Mouse (Mus musculus): Measurements from ENCODE around the gene Dock3.

The Dock3 gene

DNA sequence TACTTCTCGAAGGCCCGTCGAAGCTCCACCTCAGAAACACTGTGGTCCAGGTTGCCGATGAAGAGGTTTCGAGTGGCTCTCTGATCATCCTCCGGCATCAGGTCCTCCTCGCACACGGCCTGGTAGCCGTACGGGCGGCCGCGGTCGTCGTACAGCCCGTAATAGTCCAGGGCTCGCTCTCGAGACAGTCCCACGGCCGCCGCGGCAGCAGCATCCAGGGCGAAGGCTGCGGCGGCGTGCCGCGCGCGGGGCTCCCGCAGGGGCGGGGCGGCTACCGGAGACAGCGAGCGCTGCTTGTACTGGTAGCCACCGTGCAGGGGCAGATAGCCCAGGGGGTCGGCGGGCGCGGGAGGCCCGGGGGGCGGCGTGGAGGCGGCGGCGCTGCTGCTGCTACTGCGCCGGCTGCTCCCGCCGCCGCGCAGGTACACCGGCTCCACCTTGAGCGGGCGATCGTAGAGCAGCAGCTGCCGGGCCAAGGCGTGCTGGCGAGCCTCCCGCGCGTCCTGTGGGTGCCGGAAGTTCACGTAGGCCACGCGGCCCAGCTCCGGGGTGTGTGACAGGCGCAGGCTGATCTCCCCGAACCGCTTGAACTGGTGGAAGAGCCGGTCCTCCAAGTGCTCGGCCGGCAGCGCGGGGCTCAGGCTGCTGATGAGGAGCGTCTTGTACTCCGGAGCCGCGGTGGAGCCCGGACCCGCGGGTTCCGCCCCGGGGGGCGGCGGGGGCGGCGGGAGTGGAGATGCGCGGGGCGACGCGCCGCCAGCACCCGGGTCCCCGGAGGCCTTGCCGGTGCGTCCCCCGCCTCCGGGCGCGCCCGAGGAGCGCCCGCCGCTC is 345.6 kb downstream of the Dock3 start:
- DNase-seq: peak; percentile 79

DNA sequence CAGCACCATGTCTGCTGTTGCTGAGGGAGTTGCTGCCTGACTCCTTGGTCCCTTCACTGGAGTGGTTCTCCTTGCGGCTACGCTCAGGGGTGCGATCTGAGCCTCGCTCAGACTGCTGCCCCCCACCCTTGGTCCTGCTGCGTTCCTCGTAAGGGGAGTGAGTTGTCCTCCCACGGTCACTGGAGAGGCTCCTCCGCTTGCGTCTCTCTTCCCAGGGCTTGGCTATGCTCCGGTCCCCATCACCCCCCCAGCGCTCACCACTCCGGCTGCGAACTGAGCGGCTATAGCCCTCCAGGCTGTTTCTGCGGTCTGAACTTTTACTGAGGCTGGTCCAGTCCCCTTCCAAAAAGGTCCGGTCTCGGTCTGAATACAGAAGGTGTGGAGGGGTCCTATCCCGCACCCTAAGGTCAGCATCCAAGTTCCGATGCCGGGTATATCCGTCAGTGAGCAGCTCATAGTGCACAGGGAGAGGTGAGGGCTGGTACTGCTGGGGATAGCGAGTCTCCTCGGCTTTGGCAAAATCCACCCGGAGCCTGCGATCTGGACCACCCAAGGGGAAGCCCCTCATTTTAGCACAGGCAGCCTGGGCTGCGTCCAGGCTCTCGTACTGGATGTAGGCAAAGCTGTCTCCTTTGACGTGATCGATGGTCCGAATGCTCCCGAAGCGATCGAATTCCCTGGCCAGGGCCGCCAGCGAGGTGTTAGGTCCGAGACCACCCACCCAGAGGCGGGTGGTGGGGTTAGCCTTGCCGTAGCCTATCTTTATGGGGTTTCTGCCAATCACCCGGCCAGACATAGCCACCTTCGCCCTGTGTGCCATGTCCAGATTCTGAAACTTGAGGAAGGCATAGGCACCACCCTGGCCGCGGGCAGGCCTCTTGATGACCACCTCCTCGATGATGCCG is 346.5 kb downstream of the Dock3 start:
- DNase-seq: peak; percentile 64

DNA sequence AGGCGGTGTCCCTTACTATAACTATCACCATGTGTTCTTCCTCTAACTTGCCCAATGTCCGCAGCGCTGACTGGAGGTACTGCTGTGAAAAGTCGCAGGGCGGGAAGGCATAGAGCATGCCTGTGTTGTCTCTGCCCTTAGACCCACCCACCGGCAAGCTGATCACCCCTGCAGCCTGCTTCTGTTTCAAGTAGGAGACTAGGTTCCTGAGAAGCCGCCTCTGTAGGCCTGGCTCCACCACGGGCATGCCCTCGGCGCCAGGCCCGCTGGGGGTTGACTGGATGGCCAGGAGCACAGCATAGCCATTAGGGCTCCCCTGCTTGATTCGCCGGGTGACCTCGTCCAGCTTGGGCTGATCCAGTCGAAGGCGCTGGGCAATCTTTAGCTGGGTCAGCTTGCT is 347.4 kb downstream of the Dock3 start:
- peak; percentile 40 for DNase-seq

DNA sequence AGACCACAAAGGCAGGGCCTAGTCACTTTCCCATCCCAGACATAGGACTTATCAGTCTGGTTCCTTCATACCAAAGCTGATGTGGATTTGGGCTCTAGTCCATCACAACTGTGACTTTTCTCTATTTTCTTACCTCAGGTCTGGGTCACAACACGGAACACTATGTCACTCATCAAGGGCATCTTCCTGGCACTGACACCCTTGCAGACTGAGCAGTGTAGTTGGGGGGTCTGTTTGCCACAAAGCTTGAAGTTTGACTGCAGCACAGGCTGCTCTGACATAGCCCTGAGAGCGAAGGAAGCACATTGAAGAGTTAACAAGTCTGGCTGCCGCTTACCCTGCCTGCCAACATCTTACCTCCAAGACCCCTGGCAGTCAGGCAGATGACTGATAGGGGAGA is 348.6 kb downstream of the Dock3 start:
- DNase-seq: no peak

DNA sequence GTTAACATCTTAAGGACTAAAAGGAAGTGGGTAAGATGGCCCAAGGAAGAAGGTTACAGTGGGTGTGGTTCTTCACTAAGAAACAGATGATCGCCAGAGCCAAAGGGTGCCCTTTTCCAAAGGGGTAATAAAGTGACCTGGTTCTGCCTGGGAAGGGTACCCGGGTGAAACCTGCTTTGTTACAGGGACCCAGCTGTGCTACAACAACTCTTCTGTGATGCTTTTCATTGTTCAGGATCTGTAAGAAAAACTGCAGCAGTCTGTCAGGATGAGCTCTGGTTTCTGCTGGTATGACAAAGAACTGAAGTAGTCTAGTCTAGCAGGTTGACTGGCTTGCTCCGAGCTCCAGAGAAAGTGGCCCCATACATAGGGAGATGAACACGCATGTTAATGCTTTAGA is 349.5 kb downstream of the Dock3 start:
- DNase-seq: no peak

DNA sequence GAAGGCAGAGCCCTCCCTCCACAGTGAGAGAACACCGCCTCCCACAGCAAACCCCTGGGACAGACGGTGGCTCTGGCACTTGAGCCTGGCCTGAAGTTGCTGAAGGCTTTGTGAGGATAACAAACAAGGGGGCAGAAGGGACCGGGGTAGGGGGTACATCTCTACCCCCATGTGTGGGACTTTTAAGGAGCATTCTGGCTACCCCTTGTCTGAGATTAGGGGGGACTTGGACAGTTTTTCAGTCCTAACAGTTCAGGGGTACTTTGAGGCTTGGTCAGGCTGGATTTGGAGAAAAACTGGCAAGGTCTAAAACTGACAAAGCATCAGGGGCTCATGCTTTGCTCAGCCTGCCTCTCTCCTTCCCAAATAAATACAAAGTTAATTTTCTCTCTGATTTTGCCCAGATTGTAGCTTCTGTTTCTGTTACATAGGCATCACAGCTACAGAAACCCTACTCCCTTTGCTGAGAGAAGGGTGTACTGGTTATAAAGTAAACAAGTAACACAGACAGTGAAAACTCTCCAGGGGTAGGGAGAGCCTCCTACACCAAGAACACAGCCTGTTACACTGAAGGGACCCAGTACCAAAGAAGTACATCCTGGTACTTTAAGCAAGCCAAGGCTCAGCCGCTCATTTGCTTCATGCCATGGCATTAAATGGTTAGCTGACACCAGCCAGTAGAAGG is 350.5 kb downstream of the Dock3 start:
- no peak for DNase-seq

DNA sequence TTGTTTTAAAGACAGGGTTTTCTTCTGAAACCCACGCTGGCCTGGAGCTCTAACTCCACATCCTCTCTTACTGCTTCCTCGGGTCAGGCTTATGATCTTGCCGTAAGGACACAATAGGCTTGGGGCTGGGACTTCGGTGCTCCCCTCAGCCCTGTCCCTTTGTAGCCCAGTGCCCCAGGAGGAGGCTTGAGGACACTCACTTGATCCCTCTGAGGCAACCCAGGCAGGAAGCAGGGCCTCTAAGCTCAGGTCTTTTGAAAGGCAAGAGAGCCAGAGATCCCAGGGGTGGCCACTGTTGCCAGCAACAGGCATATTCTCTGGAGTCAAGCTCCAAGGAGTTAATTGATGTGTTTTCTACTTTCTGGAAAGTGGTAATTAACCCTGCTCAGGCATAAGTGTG is 352.2 kb downstream of the Dock3 start:
- no peak for DNase-seq

DNA sequence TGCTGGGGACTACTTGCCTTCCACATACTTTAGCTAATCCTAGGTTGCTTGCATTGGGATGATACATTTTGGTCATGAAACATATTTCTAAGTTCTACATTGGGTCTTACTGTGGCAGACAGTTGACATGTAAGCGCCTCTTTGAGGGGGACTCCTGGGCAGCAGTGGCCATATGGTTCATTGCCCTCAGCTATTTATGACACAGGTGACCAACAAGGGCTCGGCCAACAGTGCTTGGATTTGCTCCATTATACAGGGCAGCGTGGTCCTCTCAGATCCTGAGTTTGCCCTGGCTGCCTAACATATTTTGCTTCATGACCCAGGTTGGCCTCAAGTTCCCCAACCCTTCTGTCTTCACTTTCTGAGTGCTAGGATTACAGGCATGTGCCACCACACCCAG is 355.0 kb downstream of the Dock3 start:
- DNase-seq: no peak

DNA sequence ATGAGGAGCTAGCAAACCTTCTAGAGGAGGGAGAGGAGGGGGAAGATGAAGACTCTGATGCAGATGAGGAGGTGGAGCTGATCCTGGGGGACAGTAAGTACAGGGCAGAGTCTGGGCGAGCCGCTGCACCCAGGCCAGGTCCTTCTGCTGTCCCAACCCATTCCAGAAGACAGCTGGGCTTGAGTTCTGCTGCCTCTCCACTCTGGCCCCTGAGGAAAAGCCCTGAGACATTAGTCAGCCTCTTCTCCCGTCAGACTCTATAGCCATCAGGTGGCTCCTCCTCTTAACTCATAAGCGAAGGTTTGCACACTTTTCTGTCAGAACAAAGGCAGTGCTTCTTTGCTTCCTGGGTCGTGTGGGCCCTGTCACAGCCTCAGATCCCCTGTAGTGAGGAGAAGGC is 357.5 kb downstream of the Dock3 start:
- no peak for DNase-seq

DNA sequence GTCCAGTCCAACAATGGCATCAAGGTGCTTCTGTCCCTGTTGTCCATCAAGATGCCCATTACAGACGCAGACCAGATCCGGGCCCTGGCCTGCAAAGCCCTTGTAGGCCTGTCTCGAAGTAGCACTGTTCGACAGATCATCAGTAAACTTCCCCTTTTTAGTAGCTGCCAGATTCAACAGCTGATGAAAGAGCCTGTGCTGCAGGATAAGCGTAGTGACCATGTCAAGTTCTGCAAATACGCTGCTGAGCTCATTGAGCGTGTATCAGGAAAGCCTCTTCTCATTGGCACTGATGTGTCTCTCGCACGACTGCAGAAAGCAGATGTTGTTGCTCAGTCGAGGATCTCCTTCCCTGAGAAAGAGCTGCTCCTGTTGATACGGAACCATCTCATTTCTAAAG is 373.7 kb downstream of the Dock3 start:
- DNase-seq: no peak

DNA sequence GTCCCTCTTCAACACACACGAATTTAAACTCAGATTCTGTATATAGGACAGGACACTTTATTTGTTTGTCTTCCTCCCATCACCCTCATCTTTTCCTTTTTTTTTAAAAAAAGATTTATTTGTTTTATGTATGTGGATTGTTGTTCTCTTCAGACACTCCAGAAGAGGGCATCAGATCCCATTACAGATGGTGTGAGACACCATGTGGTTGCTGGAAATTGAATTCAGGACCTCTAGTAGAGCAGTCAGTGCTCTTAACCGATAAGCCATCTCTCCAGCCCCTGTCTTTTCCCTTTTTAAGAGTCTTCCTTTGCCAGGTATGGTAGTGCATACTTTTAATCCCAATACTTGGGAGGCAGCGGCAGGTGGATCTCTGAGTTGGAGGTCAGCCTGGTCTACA is 375.0 kb downstream of the Dock3 start:
- no peak for DNase-seq
